Mouse (Mus musculus): ENCODE measurements around the gene Ssr2.

Ssr2 gene

GRCm38 (mm10) chr3:88626316-88626715, 50.6 kb downstream of the Ssr2 start:
- no peak for DNase-seq

GRCm38 (mm10) chr3:88627114-88627513, 51.4 kb downstream of the Ssr2 start:
- no peak for DNase-seq

GRCm38 (mm10) chr3:88627535-88627934, 51.9 kb downstream of the Ssr2 start:
- no peak for DNase-seq

GRCm38 (mm10) chr3:88628766-88629165, 53.1 kb downstream of the Ssr2 start:
- no peak for DNase-seq

DNA sequence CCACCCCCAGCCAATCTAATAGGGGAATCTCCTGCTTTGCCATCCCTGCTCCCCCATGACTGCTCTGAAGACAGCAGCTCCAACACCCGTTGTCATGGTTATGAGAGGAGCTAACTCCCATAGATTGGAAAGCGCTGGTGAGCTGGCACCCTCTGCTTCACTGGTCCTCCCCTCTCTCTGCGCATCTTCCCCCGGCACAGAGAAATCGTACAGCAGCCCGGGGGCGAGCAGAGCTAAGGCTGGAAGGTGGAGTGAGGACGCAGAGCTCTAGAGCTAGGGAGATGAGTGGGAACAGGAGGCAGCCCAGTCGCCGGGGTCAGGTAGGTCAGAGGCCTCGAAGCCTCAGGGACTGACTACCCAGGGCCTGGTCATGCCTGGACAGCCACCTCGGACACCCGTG, 53.6 kb downstream of the Ssr2 start:
- no peak for DNase-seq

DNA sequence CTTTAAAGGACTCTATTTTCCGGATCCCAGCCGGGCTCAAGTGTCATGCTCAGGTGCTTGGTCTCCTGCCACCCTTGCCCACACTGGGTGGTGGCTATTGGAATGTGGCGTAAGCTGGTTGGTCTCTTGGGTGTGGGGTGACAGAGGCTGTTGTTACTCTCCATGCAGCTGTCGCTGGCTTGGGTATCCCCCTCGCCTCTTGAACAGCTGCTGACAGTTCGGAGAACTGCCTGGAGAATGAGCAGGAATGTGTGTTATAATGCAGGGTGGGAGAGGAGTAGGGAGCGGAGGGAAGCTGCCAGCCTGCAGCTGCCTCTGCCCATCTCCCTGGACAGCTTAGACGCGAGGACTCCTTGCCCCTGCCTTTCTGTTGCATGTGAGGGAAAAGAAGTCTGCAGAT, 54.3 kb downstream of the Ssr2 start:
- no peak for DNase-seq

DNA sequence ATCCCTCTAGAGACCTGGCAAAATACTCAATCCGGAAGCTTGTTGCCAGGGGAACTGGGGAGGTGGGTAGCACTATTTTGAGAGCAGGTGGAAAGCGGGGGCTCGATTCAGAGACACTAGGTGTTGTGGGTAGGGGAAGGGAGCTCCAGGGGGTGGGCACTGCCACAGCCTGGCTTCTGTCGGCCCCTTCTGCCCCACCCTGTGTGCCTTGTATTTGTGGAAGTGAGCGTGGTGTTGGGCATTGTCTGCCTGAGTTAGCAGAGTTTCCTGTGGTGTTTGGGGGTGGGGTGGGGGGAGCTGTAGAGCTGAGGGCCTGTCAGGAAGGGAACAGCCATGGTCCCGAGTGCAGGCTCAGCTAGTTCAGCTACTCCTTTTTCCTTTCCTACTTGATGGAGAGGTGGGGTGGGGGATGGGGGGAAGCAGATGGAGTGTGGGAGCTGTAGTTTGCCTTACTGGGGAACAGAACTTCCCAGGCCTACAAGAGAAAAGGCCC, 55.2 kb downstream of the Ssr2 start:
- DNase-seq = no peak

GRCm38 (mm10) chr3:88631921-88632587, 56.4 kb downstream of the Ssr2 start:
- DNase-seq = peak; percentile 33

GRCm38 (mm10) chr3:88633056-88633455, 57.4 kb downstream of the Ssr2 start:
- no peak for DNase-seq

- no peak for DNase-seq
Observed at GRCm38 (mm10) chr3:88635506-88636275, 60.0 kb downstream of the Ssr2 start.

DNA sequence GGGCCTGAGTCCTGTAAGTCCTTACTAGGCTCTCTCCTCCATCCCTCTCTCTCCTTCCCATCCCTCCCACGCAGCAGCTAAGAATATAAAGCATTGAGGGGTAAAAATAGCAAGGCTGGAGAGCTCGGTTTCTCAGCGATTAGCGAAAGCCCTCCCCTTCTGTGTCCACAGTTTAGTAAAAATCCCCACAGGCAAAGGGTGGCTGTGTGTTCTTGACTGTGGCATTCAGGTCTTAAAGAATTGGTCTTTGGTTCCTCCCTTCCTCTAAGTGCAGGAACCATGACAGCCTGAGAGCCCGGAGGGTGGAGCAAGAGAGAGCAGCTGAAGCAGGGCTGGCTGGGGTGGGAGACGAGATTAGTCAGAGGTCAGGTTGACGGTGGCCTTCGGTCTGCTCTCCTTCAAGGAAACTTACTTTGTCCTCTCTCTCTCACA, 60.9 kb downstream of the Ssr2 start:
- no peak for DNase-seq

DNA sequence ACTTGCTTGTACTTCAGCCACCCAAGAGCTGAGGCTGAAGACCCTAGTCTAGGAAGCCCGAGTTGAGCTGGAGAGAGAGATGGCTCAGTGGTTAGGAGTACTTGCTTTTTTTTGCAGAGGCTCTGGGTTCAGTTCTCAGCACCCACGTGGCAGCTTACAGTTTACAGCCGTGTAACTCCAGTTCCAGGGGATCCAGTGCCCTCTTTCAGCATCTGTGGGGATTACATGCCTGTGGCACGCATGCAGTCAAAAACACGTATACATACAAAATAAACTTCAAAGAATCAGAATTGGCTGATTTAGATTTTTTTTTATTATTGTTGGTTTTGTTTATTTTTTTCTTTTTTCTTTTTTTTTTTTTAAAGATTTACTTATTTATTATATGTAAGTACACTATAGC, 61.5 kb downstream of the Ssr2 start:
- no peak for DNase-seq
